Mouse (Mus musculus) heart, embryonic 11.5 days (tissue): ENCODE measurements around the gene Tmem33. TPM values are rescaled to one million over a fixed set of nuclear protein-coding genes. Genes with fewer than 3 reads are reported as not detected.

ENCODE experiments used
- ATAC-seq: fragments of 200-750 bp; cut with Nextera tagmentation; replicated peaks from 2 replicates; pipeline ENCODE4 v1.8.0; 2017; ENCODE audit warnings: moderate library complexity; ENCODE audit not compliant: insufficient number of reproducible peaks, low FRiP score, low TSS enrichment
- H3K27ac ChIP-seq: fragments of 300-500 bp; sonication (generic); 2 replicates; pipeline ENCODE4 v1.5.1; 2014; ENCODE audit warnings: mild to moderate bottlenecking, low read depth, low read length
- H3K27me3 ChIP-seq: fragments of 300-500 bp; sonication (generic); 2 replicates; pipeline ENCODE4 v1.6.1; 2014; ENCODE audit warnings: mild to moderate bottlenecking, low read length, mixed read lengths; ENCODE audit not compliant: control insufficient read depth, insufficient read depth
- H3K36me3 ChIP-seq: fragments of 300-500 bp; sonication (generic); 2 replicates; pipeline ENCODE4 v1.6.1; 2014; ENCODE audit warnings: mild to moderate bottlenecking, low read length, moderate library complexity, mixed read lengths; ENCODE audit not compliant: control insufficient read depth, insufficient read depth
- H3K4me1 ChIP-seq: fragments of 300-500 bp; sonication (generic); 2 replicates; pipeline ENCODE4 v1.6.1; 2014; ENCODE audit warnings: low read length; ENCODE audit not compliant: control insufficient read depth, insufficient read depth
- H3K4me2 ChIP-seq: fragments of 300-500 bp; sonication (generic); 2 replicates; pipeline ENCODE4 v1.6.1; 2014; ENCODE audit warnings: mild to moderate bottlenecking, moderate library complexity
- H3K4me3 ChIP-seq: fragments of 300-500 bp; sonication (generic); 2 replicates; pipeline ENCODE4 v1.5.1; 2014; ENCODE audit warnings: low read depth, low read length
- H3K9ac ChIP-seq: fragments of 300-500 bp; sonication (generic); 2 replicates; pipeline ENCODE4 v1.6.1; 2014; ENCODE audit warnings: mild to moderate bottlenecking, low read depth, low read length, moderate library complexity
- H3K9me3 ChIP-seq: fragments of 300-500 bp; sonication (generic); replicated peaks from 2 replicates; pipeline ENCODE4 v1.6.1; 2016; ENCODE audit warnings: low read length; ENCODE audit not compliant: control insufficient read depth
- WGBS: fragments of 180-500 bp; shearing (Covaris S2); extraction: QIAGEN DNeasy Blood & Tissue Kit; methylation state at CpG from one replicate; pipeline ENCODE4 v1.1.7; 2014; ENCODE audit not compliant: insufficient replicate concordance; 5-methylcytosine and 5-hydroxymethylcytosine counted together
- polyA plus RNA-seq: library from polyadenylated mRNA; unstranded; fragments of >200 nt; fragmentation: Nextera tagmentation; extraction: Ambion mirVana; gene quantifications from 2 replicates; pipeline ENCODE4 v1.2.1, GENCODE M21; 2014

The Tmem33 gene
- polyA plus RNA-seq, 1 experiment from 2014 or later, result 57.2 TPM

DNA sequence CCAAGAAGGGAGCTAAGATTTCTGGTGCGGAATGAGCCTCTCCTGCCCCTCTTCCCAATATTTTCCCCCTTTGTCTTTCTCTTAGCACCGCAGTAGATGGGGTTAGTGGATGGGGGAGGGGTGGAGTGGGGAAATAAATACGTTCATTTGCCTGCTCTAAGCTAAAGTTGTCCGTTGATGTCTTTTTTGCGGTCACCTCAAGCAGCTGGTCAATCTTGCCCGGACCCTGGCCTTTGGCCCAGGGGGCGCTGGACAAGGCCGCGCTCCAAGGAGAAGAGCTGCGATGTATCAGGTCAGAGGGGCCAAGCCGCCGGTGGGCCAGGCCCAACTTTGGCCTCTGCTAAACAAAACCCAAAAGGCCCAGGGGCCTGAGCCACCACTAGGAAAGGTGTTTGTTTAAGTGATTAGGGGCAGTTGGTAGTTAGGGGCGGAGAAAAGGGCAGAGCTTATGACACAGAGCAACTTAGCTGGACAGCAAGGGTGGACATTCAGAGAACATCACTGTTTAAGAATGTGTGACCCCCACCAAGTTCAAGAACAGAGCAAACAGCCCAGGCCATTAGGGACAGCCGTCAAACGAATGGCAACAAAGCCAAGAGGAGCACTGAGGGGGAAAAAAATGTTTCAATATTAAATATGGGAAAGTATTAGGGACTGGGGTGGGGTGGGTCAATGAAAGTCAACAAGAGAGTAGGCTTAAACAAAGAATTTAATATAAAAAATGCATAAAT, 36.8 kb upstream of the Tmem33 start:
- H3K27me3 ChIP-seq, result peaks cover 91% of the 10 kb centered on the region
- 3% methylated on average over 15 of the region's 15 CpGs for WGBS
- H3K9ac ChIP-seq, result no peak overlapping the region
- no peak overlapping the region for H3K27ac ChIP-seq
- H3K4me3 ChIP-seq, result no peak overlapping the region
- no peak for ATAC-seq
- no peaks in the 10 kb centered on the region; the same call in 1 of the 2 replicates for H3K9me3 ChIP-seq
- no peak overlapping the region for H3K4me2 ChIP-seq
- no peaks in the 10 kb centered on the region for H3K4me1 ChIP-seq
- no peaks in the 10 kb centered on the region for H3K36me3 ChIP-seq

DNA sequence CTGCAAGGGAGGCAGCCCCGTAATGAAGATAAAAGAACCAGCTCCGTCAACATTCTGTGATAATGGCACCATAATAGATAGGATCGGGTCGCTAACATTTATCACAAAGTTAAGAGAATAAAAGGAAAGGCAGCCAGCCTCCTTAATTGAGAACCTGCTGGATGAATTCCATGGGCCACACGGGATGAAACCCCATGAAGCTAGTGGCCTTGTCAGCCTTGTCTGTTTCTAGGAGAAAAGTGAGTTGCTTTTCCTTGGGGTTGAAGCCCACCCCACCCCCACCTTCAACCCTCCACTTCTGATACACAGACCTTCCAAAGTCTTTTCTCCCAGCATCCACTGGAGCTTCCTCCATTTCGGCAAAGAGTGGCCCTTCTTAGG, 36.3 kb upstream of the Tmem33 start:
- WGBS, result 10% methylated on average over 6 of the region's 6 CpGs
- Histone ChIP-seq H3K9ac (no peak overlapping the region), H3K4me2 (no peak overlapping the region), H3K27ac (no peak overlapping the region), H3K4me3 (no peak overlapping the region), H3K27me3 (peaks cover 92% of the 10 kb centered on the region), H3K9me3 (no peaks in the 10 kb centered on the region; the same call in 1 of the 2 replicates), H3K4me1 (no peaks in the 10 kb centered on the region), H3K36me3 (no peaks in the 10 kb centered on the region)
- ATAC-seq, result no peak

DNA sequence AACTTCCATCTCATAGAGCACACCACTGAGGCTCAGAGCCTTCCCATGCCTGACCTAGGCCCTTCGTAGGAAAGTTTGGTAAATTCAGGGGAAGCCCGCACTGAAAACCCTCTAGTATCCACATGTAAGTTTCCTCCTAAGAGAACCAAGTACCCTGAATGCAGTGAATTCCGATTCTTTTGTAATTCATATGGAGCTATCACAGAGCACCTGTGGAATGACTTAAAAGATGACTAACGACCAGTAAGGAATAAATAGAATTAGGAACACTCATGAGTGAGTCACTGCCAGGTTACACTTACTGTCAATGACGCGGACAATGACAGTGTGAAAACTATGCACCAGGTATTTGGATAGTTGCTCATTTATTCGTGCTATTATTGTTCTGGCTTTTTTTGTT, 34.6 kb upstream of the Tmem33 start:
- H3K27me3 ChIP-seq, result peaks cover 96% of the 10 kb centered on the region
- WGBS, result 49% methylated on average over 7 of the region's 7 CpGs
- H3K9ac ChIP-seq, result no peak overlapping the region

DNA sequence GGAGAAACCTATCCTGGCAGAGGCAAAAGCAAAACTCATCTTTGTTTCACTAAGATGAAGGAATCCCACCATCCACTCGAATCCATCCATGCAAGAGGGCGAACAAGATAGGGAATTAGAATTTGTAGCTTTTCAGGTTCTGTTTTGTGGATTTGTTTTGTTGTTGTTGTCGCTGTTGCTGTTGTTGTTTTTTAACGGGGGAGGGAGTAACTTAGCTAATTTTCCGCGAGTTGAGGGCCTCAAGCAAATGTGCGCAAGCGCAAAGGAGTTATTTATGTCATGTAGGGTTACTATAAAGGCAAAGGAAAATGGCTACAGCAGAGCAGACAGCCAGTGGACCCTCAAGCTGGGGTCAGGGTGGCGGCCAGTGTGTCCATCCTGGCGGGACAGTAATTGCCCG, 33.1 kb upstream of the Tmem33 start:
- 9% methylated on average over 11 of the region's 11 CpGs for WGBS
- peaks cover 5% of the 10 kb centered on the region; the same call in 1 of the 2 replicates for H3K4me1 ChIP-seq
- H3K4me3 ChIP-seq, result no peak overlapping the region
- no peak overlapping the region for H3K27ac ChIP-seq
- no peaks in the 10 kb centered on the region for H3K36me3 ChIP-seq
- peaks cover 95% of the 10 kb centered on the region for H3K27me3 ChIP-seq
- ATAC-seq, result no peak
- no peak overlapping the region for H3K9ac ChIP-seq
- no peaks in the 10 kb centered on the region; the same call in 1 of the 2 replicates for H3K9me3 ChIP-seq
- no peak overlapping the region for H3K4me2 ChIP-seq

More for the DNA sequence above, 34.6 kb upstream of the Tmem33 start:
- Histone ChIP-seq H3K9me3 (no peaks in the 10 kb centered on the region; the same call in 1 of the 2 replicates), H3K4me3 (no peak overlapping the region), H3K27ac (no peak overlapping the region), H3K36me3 (no peaks in the 10 kb centered on the region), H3K4me1 (peaks cover 5% of the 10 kb centered on the region; the same call in 1 of the 2 replicates), H3K4me2 (no peak overlapping the region)
- ATAC-seq, result no peak

DNA sequence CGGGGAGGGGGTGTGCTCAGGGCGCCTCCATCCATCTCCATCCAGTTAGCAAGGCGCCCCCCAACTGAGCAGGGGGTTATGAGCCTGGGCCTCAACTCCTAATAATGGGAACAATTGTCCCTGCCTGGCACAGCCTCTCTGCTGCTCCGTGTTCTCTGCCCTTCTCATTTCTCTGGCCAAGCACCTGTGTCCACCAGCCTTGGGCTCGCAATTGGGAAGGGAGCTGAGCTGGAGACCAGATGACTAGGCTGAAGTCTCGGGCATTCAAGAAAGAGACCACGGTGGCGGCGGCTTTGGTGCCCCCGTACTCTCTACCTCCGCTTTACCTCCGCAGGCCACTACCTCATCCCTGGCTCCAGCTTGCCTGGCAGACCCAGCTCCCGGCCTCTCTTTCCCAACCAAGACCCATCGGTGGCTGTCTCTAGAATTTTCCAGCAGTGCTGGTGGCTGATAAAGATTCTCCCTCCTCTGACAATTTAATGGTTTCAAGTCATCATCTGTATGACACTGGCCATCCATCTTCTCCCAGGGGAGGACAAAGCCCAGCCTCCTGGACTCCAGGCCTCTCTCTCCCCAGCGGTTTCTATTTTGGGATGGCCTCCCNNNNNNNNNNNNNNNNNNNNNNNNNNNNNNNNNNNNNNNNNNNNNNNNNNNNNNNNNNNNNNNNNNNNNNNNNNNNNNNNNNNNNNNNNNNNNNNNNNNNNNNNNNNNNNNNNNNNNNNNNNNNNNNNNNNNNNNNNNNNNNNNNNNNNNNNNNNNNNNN, 32.5 kb upstream of the Tmem33 start:
- Histone ChIP-seq H3K27ac (no peak overlapping the region), H3K36me3 (no peaks in the 10 kb centered on the region), H3K9ac (no peak overlapping the region), H3K27me3 (peaks cover 95% of the 10 kb centered on the region), H3K9me3 (no peaks in the 10 kb centered on the region; the same call in 1 of the 2 replicates), H3K4me3 (no peak overlapping the region; the same call in 1 of the 2 replicates), H3K4me1 (peaks cover 5% of the 10 kb centered on the region; the same call in 1 of the 2 replicates), H3K4me2 (peak overlapping the region; percentile 35; the same call in 1 of the 2 replicates)
- ATAC-seq, result no peak
- WGBS, result 2% methylated on average over 14 of the region's 15 CpGs

- no peak for ATAC-seq
- Histone ChIP-seq H3K4me1 (peaks cover 5% of the 10 kb centered on the region; the same call in 1 of the 2 replicates), H3K9me3 (no peaks in the 10 kb centered on the region), H3K36me3 (no peaks in the 10 kb centered on the region), H3K4me3 (no peak overlapping the region), H3K4me2 (no peak overlapping the region), H3K27me3 (peaks cover 55% of the 10 kb centered on the region), H3K9ac (no peak overlapping the region), H3K27ac (no peak overlapping the region)
- WGBS, result 55% methylated on average over 4 of the region's 4 CpGs
Measured at GRCm38 (mm10) chr5:67234682-67235081, 25.7 kb upstream of the Tmem33 start.

DNA sequence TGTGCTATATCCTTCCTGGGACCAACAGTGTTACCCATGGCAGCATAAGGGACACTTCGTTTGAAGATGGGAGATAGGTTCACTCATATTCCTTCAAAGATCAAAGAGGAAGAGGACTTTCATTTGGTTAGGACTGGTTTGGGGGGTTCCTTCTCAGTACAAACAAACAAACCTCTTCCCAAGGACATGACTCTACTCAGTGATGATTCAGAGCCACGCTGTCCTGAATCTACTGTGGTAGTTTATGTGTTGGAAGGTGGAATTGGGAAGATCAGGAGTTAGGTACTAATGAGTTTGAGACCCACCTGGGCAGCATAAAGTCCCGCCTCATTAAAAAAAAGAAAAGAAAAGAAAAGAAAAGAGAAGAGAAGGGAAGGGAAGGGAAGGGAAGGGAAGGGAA, 24.9 kb upstream of the Tmem33 start:
- Histone ChIP-seq H3K4me3 (no peak overlapping the region), H3K4me1 (peaks cover 2% of the 10 kb centered on the region; the same call in 1 of the 2 replicates), H3K27me3 (peaks cover 49% of the 10 kb centered on the region), H3K4me2 (no peak overlapping the region), H3K36me3 (no peaks in the 10 kb centered on the region), H3K9me3 (no peaks in the 10 kb centered on the region), H3K9ac (no peak overlapping the region), H3K27ac (no peak overlapping the region)
- ATAC-seq, result no peak
- WGBS, result 40% methylated on average over 3 of the region's 3 CpGs

GRCm38 (mm10) chr5:67236601-67237000, 23.8 kb upstream of the Tmem33 start:
- Histone ChIP-seq H3K9ac (no peak overlapping the region), H3K27ac (no peak overlapping the region), H3K36me3 (no peaks in the 10 kb centered on the region), H3K4me2 (no peak overlapping the region), H3K4me3 (no peak overlapping the region), H3K4me1 (no peaks in the 10 kb centered on the region), H3K27me3 (peaks cover 38% of the 10 kb centered on the region), H3K9me3 (no peaks in the 10 kb centered on the region)
- ATAC-seq, result no peak
- WGBS, result 79% methylated on average over 3 of the region's 3 CpGs
